Mouse (Mus musculus) granulocyte monocyte progenitor cell, adult 5-6 weeks (primary cell): ENCODE results near the gene Lrrc8c. TPM values are rescaled to one million over a fixed set of nuclear protein-coding genes. Genes with fewer than 3 reads are reported as not detected.

Experiments
- ATAC-seq: replicated peaks from 2 replicates; pipeline ENCODE4 v1.8.0; 2016; ENCODE audit warnings: mild to moderate bottlenecking, moderate TSS enrichment, inconsistent platforms; ENCODE audit not compliant: poor library complexity, severe bottlenecking
- total RNA-seq, 2 experiments: library from RNA; stranded (forward) in 1 of 2; stranded (reverse) in 1 of 2; fragments of 200-712, 200-1000 nt in 1 of 2; fragments of >200 nt in 1 of 2; fragmentation: Nextera tagmentation in 1 of 2; gene quantifications; 2 replicates each; pipeline ENCODE4 v1.2.3; 2014 to 2017

Gene Lrrc8c
- total RNA-seq, 2 experiments from 2014 or later = 4.4 to 38.7 TPM

GRCm38 (mm10) chr5:105500132-105501121 lies 18.8 kb upstream of the Lrrc8c start:
- peak; percentile 35; the same call in 1 of the 2 replicates for ATAC-seq

- 0 out of 2 replicates have a peak, but pooled peaks have one; percentile 15 for ATAC-seq
Measured at GRCm38 (mm10) chr5:105501136-105501535, 18.1 kb upstream of the Lrrc8c start.

GRCm38 (mm10) chr5:105508813-105509212 lies 10.4 kb upstream of the Lrrc8c start:
- no peak for ATAC-seq

GRCm38 (mm10) chr5:105512297-105512696 lies 6.9 kb upstream of the Lrrc8c start:
- no peak for ATAC-seq

GRCm38 (mm10) chr5:105515532-105515931 lies 3.7 kb upstream of the Lrrc8c start:
- ATAC-seq = peak; percentile 35

GRCm38 (mm10) chr5:105516290-105516689 lies 2.9 kb upstream of the Lrrc8c start:
- ATAC-seq = no peak

- ATAC-seq = no peak
Measured at GRCm38 (mm10) chr5:105517992-105518625, 1.1 kb upstream of the Lrrc8c start.

- peak; percentile 45 for ATAC-seq
Measured at GRCm38 (mm10) chr5:105518626-105519095, 527 bp upstream of the Lrrc8c start.

- ATAC-seq = no peak
Measured at GRCm38 (mm10) chr5:105519976-105520300, 750 bp downstream of the Lrrc8c start.

- no peak for ATAC-seq
Measured at GRCm38 (mm10) chr5:105520442-105520965, 1.3 kb downstream of the Lrrc8c start.

GRCm38 (mm10) chr5:105523452-105523851 lies 4.3 kb downstream of the Lrrc8c start:
- no peak for ATAC-seq

- ATAC-seq = no peak
Measured at GRCm38 (mm10) chr5:105525004-105525403, 5.8 kb downstream of the Lrrc8c start.

- no peak for ATAC-seq
Measured at GRCm38 (mm10) chr5:105526107-105526645, 7.0 kb downstream of the Lrrc8c start.

GRCm38 (mm10) chr5:105526766-105527165 lies 7.6 kb downstream of the Lrrc8c start:
- no peak for ATAC-seq

- no peak for ATAC-seq
Measured at GRCm38 (mm10) chr5:105527477-105528331, 8.5 kb downstream of the Lrrc8c start.

GRCm38 (mm10) chr5:105530576-105530975 lies 11.4 kb downstream of the Lrrc8c start:
- no peak for ATAC-seq

GRCm38 (mm10) chr5:105535186-105535585 lies 16.0 kb downstream of the Lrrc8c start:
- no peak for ATAC-seq

- no peak for ATAC-seq
Measured at GRCm38 (mm10) chr5:105536172-105536571, 17.0 kb downstream of the Lrrc8c start.

- ATAC-seq = peak; percentile 52
Measured at GRCm38 (mm10) chr5:105537101-105537723, 18.0 kb downstream of the Lrrc8c start.
